Mouse (Mus musculus) neural tube, embryonic 14.5 days (tissue): ENCODE results near the gene Arel1. TPM values are rescaled to one million over a fixed set of nuclear protein-coding genes. Genes with fewer than 3 reads are reported as not detected.
A peak's percentile ranks its signal among the peaks of the same experiment; 100 is the strongest.

Experiments used
- ATAC-seq: fragments of 200-750 bp; cut with Nextera tagmentation; 2 replicates; pipeline ENCODE4 v1.8.0; 2017; ENCODE audit warnings: low read depth, mild to moderate bottlenecking, moderate TSS enrichment, moderate library complexity
- H3K27ac ChIP-seq: fragments of 300-500 bp; sonication (generic); 2 replicates; pipeline ENCODE4 v1.5.1; 2014; ENCODE audit warnings: low read depth, mild to moderate bottlenecking, control low read depth, low read length, moderate library complexity, mixed read lengths
- H3K27me3 ChIP-seq: fragments of 300-500 bp; sonication (generic); 2 replicates; pipeline ENCODE4 v1.6.1; 2014; ENCODE audit warnings: low read length; ENCODE audit not compliant: control insufficient read depth, insufficient read depth
- H3K36me3 ChIP-seq: fragments of 300-500 bp; sonication (generic); 2 replicates; pipeline ENCODE4 v1.6.1; 2014; ENCODE audit warnings: low read length, mixed read lengths; ENCODE audit not compliant: control insufficient read depth, insufficient read depth
- H3K4me1 ChIP-seq: fragments of 300-500 bp; sonication (generic); 2 replicates; pipeline ENCODE4 v1.6.1; 2014; ENCODE audit warnings: low read length; ENCODE audit not compliant: control insufficient read depth, insufficient read depth
- H3K4me2 ChIP-seq: fragments of 300-500 bp; sonication (generic); 2 replicates; pipeline ENCODE4 v1.6.1; 2014; ENCODE audit warnings: mild to moderate bottlenecking, low read depth, low read length, control low read depth
- H3K4me3 ChIP-seq: fragments of 300-500 bp; sonication (generic); 2 replicates; pipeline ENCODE4 v1.5.1; 2014; ENCODE audit warnings: low read depth, low read length, control low read depth, mixed read lengths
- H3K9ac ChIP-seq: fragments of 300-500 bp; sonication (generic); replicated peaks from 2 replicates; pipeline ENCODE4 v1.6.1; 2014; ENCODE audit warnings: low read depth, mild to moderate bottlenecking, control low read depth, low read length, mixed read lengths
- H3K9me3 ChIP-seq: fragments of 300-500 bp; sonication (generic); 2 replicates; pipeline ENCODE4 v1.6.1; 2016; ENCODE audit warnings: low read length; ENCODE audit not compliant: control insufficient read depth
- WGBS: fragments of 180-500 bp; shearing (Covaris S2); extraction: QIAGEN DNeasy Blood & Tissue Kit; methylation state at CpG from one replicate; pipeline ENCODE4 v1.1.7; 2014; 5-methylcytosine and 5-hydroxymethylcytosine counted together
- polyA plus RNA-seq: library from polyadenylated mRNA; unstranded; fragments of >200 nt; fragmentation: Nextera tagmentation; extraction: Ambion mirVana; gene quantifications from 2 replicates; pipeline ENCODE4 v1.2.1, GENCODE M21; 2014

Gene Arel1
- polyA plus RNA-seq, 1 experiment from 2014 or later = 40.4 TPM

DNA sequence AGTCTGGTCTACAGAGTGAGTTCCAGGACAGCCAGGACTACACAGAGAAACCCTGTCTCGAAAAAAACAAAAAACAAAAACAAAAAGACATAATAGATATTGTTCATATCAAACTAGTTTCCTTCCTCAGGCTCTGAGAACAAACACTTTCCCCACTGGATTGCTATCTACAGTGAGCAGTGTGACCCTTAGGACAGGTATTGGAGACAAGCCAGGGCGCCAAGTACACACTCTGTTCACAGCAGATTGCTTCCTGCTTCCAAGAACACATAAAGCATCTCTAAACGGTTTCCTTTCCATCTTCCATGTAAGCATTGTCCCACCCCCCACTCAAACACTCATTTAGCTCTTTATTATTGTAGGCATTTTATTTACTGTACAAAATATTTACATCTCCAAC is 52.9 kb downstream of the Arel1 start:
- WGBS = 86% methylated on average over 3 of the region's 3 CpGs
- H3K4me3 ChIP-seq = no peak overlapping the region

DNA sequence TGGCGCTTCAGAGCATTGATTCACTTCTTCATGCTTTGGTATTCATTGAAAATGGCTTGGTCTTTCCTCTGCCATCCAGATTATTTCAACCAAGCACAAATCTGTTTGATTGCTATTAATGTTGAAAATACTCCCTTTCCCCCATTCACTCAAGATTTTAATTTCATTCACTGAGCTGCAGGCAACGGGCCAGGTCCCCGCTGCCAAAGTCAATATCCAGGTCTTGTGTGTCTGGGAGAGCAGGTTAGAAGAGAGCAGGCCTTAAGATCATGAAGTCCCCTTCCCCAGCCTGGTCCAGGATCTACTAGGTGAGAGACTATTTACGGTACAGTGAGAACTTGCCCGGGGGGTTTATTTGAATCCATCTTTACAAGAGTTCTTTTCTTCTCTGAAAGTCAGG is 55.7 kb downstream of the Arel1 start:
- Histone ChIP-seq H3K36me3 (peaks cover 7% of the 10 kb centered on the region), H3K4me2 (no peak overlapping the region), H3K27ac (no peak overlapping the region), H3K9ac (no peak overlapping the region), H3K4me1 (no peaks in the 10 kb centered on the region), H3K9me3 (no peaks in the 10 kb centered on the region), H3K27me3 (no peaks in the 10 kb centered on the region), H3K4me3 (no peak overlapping the region)
- WGBS = 94% methylated on average over 5 of the region's 5 CpGs
- ATAC-seq = no peak

More for the DNA sequence above, 52.9 kb downstream of the Arel1 start:
- peaks cover 17% of the 10 kb centered on the region for H3K36me3 ChIP-seq
- no peak overlapping the region for H3K27ac ChIP-seq
- H3K4me1 ChIP-seq = no peaks in the 10 kb centered on the region
- no peaks in the 10 kb centered on the region for H3K27me3 ChIP-seq
- H3K9me3 ChIP-seq = no peaks in the 10 kb centered on the region
- H3K4me2 ChIP-seq = no peak overlapping the region
- H3K9ac ChIP-seq = no peak overlapping the region
- ATAC-seq = no peak

DNA sequence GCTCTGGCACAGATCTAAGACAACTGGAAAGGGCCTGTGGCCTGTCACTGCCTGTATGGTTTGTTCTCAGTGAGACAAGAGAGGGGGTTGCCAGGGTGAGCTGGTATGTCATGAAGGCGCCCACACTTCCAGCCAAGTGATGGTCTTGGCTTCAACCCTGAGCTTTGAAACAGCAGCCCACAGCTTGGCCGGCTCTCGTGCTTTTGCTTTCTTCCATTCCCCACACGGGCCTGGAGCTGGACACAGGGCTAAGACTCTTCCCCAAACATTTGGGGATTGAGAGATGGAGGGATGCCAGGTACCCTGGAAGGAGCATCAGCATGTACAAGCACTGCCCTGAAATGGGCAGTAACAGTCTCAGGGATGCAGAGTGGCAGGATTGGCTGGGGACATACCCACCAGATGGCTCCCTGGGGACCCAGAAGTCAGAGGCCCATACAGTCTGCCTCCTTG is 58.0 kb downstream of the Arel1 start:
- no peaks in the 10 kb centered on the region for H3K9me3 ChIP-seq
- no peak overlapping the region; the same call in 1 of the 2 replicates for H3K27ac ChIP-seq
- no peaks in the 10 kb centered on the region for H3K4me1 ChIP-seq
- H3K27me3 ChIP-seq = no peaks in the 10 kb centered on the region
- H3K9ac ChIP-seq = no peak overlapping the region
- peaks cover 5% of the 10 kb centered on the region; the same call in 1 of the 2 replicates for H3K36me3 ChIP-seq
- ATAC-seq = peak; percentile 61; the same call in 1 of the 2 replicates
- WGBS = 84% methylated on average over 4 of the region's 4 CpGs
- H3K4me2 ChIP-seq = no peak overlapping the region
- H3K4me3 ChIP-seq = no peak overlapping the region

DNA sequence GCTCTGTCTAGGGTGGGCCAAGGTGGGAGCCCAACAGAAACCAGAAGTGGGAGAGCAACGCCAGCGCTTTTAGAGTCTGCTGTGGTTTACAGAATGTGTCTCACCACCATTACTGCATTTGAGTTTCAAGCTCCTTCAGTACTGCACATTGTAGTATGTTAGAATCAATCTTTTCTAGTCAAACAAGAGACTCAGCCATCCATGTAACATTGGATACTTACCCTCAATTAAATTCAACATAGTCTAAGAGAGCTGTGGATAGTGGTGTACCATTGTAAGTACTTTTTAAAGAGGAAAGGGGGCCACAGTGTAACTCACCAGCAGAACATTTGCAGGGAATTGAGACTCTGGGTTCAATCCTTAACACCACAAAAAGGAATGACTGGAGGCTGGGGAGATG is 59.1 kb downstream of the Arel1 start:
- no peaks in the 10 kb centered on the region for H3K27me3 ChIP-seq
- ATAC-seq = no peak
- H3K9ac ChIP-seq = no peak overlapping the region
- no peaks in the 10 kb centered on the region for H3K36me3 ChIP-seq
- no peaks in the 10 kb centered on the region for H3K4me1 ChIP-seq
- H3K9me3 ChIP-seq = no peaks in the 10 kb centered on the region
- H3K4me2 ChIP-seq = no peak overlapping the region
- no peak overlapping the region for H3K4me3 ChIP-seq
- no peak overlapping the region for H3K27ac ChIP-seq
- WGBS = 57% methylated on average over 2 of the region's 2 CpGs

DNA sequence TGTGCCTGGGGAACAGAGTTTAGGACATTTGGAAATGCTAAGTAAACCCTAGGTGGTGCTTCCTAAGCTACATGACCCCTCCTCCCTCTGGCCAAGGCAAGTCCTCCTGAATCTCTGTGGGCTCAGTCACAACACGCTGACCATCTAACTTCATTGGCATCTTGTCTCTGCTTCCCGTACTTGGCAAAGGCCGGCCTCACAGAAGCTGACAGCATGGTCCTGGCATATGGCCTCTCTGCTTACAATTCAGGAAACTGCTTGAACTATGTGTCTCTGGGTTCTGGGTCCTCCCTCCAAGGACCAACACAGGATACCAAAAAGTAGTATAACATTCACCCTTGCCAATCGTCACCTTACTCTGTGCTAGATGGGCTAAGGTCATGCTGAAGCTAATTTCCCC is 60.6 kb downstream of the Arel1 start:
- H3K4me3 ChIP-seq = no peak overlapping the region
- no peaks in the 10 kb centered on the region for H3K27me3 ChIP-seq
- 98% methylated on average over 4 of the region's 4 CpGs for WGBS
- no peaks in the 10 kb centered on the region for H3K9me3 ChIP-seq
- H3K4me2 ChIP-seq = no peak overlapping the region
- no peak for ATAC-seq
- no peaks in the 10 kb centered on the region for H3K4me1 ChIP-seq
- H3K27ac ChIP-seq = no peak overlapping the region
- H3K9ac ChIP-seq = no peak overlapping the region
- no peaks in the 10 kb centered on the region for H3K36me3 ChIP-seq

DNA sequence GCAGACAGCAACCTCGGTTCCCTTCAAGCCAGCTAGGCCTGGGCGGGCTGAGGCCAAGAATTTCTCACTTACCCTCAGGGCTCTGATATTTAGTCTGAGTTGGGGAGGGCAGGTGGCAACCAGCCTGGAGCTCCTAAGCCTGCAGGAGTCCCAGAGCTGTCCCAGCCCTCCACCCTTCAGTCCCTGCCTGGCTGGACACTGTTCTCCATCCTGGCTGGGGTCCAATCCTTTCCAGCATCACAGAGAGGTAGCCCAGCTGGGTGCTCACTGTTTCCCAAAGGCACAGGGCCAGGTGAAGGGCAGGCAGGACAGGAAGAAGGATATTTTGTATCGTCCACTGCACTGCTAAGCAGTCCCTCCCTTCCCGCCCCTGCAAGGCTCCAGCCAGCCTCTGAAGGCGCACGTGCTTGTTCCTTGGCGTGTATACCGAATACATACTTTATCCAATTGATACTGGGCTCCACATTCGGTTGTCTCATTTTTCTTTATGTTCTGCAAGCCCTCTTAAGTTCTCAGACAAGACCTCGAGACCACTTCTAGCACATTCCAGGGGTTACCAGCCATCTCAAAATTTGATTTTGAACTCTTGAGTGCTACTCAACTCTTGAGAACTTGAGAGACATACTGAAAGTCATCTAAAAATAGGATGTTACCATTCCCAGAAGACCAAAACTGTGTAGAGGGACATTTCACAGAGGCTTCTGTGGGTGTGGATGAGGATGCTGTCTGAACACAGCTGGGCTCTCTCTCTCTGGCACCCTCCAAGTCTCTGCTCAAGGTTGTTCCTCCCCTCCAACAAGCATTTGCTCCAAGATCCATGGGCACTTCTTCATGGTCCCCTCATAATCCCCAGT is 62.8 kb downstream of the Arel1 start:
- ATAC-seq = peak; percentile 51; the same call in 1 of the 2 replicates
- WGBS = 73% methylated on average over 10 of the region's 10 CpGs
- no peak overlapping the region for H3K4me3 ChIP-seq
- no peak overlapping the region for H3K27ac ChIP-seq
- no peaks in the 10 kb centered on the region for H3K9me3 ChIP-seq
- H3K36me3 ChIP-seq = no peaks in the 10 kb centered on the region
- no peak overlapping the region for H3K9ac ChIP-seq
- no peak overlapping the region for H3K4me2 ChIP-seq
- H3K4me1 ChIP-seq = no peaks in the 10 kb centered on the region
- no peaks in the 10 kb centered on the region for H3K27me3 ChIP-seq

DNA sequence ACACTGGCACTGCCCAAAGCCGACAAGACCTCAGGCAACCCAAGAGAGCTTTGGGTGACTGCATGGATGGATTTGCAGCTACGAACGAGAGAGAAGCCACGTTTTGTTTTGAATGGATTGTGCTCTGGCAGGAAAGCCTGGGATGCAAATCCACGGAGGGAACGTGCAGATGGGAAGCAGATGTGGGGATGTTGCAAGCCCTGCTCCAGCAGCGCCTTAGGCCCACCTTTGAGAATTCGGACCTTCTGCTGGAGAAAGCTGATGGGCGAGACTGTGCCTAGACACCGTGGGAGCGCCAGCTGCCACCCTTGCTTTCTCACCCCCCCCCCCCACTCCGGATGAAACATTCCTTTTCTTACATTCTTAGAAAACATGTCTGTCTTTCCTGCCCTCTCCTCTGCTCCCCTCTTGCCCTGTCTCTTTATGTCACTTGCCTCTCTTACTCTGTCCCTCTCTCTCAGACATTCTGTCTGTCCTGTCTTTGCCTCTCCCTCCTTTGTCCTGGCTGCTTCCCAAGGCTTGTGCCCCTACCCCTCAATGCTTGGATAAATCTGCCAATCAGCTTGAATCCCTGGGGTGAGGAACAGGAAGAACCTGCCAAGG is 63.6 kb downstream of the Arel1 start:
- Histone ChIP-seq H3K27ac (no peak overlapping the region), H3K36me3 (no peaks in the 10 kb centered on the region), H3K4me1 (no peaks in the 10 kb centered on the region), H3K4me3 (no peak overlapping the region), H3K4me2 (no peak overlapping the region), H3K9ac (no peak overlapping the region), H3K9me3 (no peaks in the 10 kb centered on the region), H3K27me3 (no peaks in the 10 kb centered on the region)
- 67% methylated on average over 12 of the region's 12 CpGs for WGBS
- ATAC-seq = no peak

DNA sequence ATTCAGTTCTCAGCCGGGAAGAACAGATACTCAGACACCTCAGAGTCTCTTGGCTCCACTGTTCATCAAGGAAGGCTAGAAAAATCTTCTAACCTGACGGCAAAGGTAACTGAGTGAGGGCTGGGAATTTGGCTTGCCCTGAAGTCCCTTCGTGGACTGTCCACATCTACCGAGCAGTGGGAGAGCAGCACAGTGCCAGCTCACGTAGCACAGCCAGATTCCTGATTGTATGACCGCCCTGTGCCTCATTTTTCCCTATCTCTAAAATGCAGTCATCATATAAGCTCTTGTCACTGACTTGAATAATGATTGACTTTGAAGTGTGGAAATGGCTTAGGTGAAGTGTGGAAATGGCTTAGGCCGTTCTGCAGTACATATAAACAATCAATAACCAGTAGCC is 66.3 kb downstream of the Arel1 start:
- 81% methylated on average over 7 of the region's 7 CpGs for WGBS
- H3K4me2 ChIP-seq = no peak overlapping the region
- no peak for ATAC-seq
- no peak overlapping the region for H3K4me3 ChIP-seq
- H3K4me1 ChIP-seq = no peaks in the 10 kb centered on the region
- no peak overlapping the region for H3K9ac ChIP-seq
- H3K27me3 ChIP-seq = no peaks in the 10 kb centered on the region
- no peaks in the 10 kb centered on the region for H3K9me3 ChIP-seq
- H3K36me3 ChIP-seq = no peaks in the 10 kb centered on the region
- no peak overlapping the region for H3K27ac ChIP-seq

DNA sequence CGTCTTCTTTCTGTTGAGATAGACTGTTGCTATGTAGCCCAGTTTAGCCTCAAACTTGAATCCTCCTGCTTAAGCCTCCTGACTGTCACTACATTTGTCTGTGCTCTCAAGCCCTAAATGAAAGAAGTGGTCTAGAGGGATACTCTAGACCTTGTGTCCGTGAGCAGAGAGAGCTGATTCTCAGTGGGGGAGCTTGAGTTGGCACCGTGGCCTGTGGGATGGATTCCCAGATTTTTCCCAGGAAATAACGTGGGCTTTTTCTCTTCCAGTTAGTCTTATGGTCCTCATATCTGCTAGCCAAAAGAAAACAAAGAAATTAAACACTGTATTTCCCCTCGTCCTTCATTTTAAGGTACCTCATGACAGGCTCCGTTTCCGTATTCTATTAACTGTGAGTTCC is 70.4 kb downstream of the Arel1 start:
- Histone ChIP-seq H3K36me3 (no peaks in the 10 kb centered on the region), H3K4me2 (no peak overlapping the region), H3K9me3 (no peaks in the 10 kb centered on the region), H3K4me3 (no peak overlapping the region), H3K4me1 (no peaks in the 10 kb centered on the region), H3K9ac (no peak overlapping the region), H3K27ac (no peak overlapping the region), H3K27me3 (no peaks in the 10 kb centered on the region)
- ATAC-seq = no peak
- WGBS = 85% methylated on average over 7 of the region's 7 CpGs
